Mouse (Mus musculus): Measurements from ENCODE around the gene Uvrag.

Gene Uvrag

GRCm38 (mm10) chr7:99140984-99141918, at the start of gene Uvrag:
TSS of gene Uvrag (minus strand) at chr7:99141141.
- peak; percentile 99 for DNase-seq (ENCODE audit: low spot score in 2 of 2)

DNA sequence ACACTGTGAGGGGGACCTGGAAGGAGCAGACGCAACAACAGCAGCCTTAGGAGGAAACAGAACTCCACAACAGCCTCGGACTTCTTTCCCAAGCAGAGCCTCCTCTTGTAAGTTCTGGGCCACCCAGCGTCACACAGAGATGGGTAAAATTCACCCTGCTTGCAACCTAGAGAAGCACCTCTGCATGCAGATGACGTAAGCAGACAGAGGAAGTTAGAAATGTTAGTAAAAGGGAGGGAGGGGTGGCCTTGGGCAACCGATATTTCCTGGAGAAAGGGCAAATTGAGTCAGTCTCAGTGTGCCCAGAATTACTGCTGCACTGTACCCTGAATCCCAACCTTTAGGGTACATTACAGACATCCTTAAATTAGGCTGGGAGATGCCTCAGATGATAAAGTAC, 48.9 kb upstream of the Uvrag start:
- no peak for DNase-seq (ENCODE audit: low spot score in 2 of 2)

GRCm38 (mm10) chr7:99188630-99189029, 47.7 kb upstream of the Uvrag start:
- DNase-seq (ENCODE audit: low spot score in 2 of 2) = no peak

DNA sequence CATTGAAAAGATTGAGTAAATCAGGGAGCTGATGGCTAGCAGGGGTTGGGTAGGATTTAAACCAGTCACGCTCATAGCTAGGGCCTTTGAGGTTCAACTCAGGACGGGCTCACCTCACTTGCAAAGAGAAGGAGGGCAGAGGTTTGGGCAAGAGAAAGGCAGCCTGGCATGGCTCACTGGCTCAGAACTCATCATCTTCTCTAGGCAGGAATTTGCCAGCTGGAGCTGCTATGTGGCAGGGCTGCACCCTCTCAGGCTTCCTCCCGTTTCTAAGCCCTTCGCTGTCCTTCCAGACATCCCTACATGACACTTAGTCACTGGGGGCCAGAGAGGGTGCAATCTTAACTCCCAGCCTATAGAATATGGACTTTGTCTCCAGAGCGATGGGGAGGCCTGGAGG, 46.5 kb upstream of the Uvrag start:
- peak in 1 of 2 experiments; percentile 29 for DNase-seq (ENCODE audit: low spot score in 2 of 2)

DNA sequence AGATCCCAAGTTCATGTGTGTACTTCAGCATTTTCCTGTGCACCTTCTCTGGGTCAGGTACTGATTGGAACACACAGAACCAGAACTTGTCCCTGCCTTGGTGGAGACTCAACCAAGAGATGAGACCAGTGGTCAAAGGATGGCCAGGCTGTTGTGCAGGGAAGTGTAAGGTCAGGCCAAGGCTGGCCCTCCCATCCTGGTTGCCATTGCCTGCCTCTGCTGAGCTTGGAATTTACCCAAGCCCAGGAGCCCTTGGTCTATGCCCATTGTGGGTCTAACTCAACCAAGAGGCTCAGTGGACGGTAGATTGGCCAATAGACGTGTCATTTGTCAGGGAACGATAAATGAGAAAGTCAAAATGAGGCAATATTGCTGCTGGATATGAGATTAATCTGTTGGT, 44.5 kb upstream of the Uvrag start:
- peak in 1 of 2 experiments; percentile 9 for DNase-seq (ENCODE audit: low spot score in 2 of 2)

- DNase-seq (ENCODE audit: low spot score in 2 of 2) = peak in 1 of 2 experiments; percentile 2
Observed at GRCm38 (mm10) chr7:99183751-99184150, 42.8 kb upstream of the Uvrag start.

- DNase-seq (ENCODE audit: low spot score in 2 of 2) = peak; percentile 89 to 90
Observed at GRCm38 (mm10) chr7:99182432-99183172, 41.7 kb upstream of the Uvrag start, which contains the start of gene Dgat2. TSS of gene Dgat2 (minus strand) at chr7:99182719.

- DNase-seq (ENCODE audit: low spot score in 2 of 2) = peak in 1 of 2 experiments; percentile 27
Observed at GRCm38 (mm10) chr7:99181619-99182431, 40.9 kb upstream of the Uvrag start.

DNA sequence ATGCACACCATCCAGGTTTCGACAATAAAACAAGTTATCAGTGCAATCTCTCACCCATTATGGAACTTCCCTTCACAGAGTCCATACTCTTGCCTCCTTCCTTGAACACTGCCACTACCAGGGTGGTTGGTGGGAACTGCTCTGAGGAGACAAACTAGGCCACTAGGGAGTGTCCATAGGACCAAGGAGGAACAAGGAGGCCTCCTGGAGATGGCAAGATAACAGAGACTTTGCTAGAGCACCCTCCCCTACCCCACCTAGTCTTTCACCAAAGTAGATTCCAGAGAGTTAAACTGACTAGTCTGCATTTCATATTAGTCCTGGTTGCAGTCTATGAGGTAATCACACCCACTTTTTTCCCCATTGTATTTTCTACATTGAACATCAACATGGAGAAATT, 39.2 kb upstream of the Uvrag start:
- DNase-seq (ENCODE audit: low spot score in 2 of 2) = peak in 1 of 2 experiments; percentile 0

DNA sequence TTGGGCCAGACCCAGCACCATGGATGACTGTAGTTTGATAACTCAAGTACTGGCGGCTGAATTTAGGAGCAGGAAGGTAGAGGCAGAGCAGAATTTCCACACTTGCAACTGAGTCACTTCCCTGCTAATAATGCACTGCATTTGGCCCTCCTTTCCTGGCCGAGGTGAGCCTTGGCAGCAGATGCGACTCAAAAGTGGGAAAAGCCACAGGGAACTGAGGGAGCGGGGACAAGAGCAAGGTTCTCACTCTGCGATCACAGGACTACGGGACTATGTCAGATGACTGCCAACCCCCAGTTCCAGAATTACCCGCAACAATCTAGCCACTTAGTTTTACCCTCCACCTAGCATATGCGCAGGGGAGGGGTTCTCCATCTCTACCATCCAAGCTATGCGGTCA, 38.3 kb upstream of the Uvrag start:
- no peak for DNase-seq (ENCODE audit: low spot score in 2 of 2)

DNA sequence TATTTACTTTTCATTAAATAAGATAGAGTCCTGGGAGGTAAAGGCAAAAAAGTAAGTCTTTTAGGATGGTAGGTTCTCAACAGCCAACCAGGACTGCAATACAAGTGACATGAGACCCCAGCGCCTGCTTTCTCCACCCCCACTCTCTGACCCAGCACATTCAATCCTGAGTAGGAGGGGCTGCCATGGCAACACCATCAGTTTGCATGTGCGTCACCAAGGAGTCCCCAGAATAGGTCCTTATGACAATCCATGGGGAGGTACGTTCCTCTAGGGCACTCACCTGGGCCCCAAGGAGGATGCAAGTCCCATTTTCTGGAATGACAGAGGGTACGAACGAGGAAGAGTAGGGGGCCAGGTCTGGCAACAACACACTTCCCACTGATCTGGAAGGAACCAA, 36.4 kb upstream of the Uvrag start:
- DNase-seq (ENCODE audit: low spot score in 2 of 2) = no peak

GRCm38 (mm10) chr7:99175666-99176065, 34.7 kb upstream of the Uvrag start:
- DNase-seq (ENCODE audit: low spot score in 2 of 2) = no peak

GRCm38 (mm10) chr7:99175118-99175517, 34.2 kb upstream of the Uvrag start:
- DNase-seq (ENCODE audit: low spot score in 2 of 2) = peak in 1 of 2 experiments; percentile 10

DNA sequence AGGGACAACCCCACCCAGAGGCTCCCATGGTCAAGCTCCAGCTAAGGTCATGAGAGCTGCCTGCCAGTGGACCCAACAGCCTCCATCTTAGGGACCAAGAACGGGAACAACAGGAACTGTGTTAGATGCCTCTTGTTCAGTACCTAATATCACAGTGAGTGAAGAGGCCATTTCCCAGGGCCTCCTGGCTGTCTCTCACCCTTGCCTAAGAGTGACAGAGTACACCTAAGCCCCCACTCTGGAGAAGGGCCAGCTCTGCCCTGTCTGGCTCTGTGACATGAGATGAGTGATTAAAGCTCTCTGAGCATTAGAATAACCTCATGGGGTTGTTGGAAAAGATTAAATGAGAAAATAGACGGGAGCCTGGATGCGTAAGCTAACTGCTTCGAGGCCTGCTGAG, 33.1 kb upstream of the Uvrag start:
- DNase-seq (ENCODE audit: low spot score in 2 of 2) = peak in 1 of 2 experiments; percentile 0

- peak in 1 of 2 experiments; percentile 27 for DNase-seq (ENCODE audit: low spot score in 2 of 2)
Observed at GRCm38 (mm10) chr7:99172898-99173297, 32.0 kb upstream of the Uvrag start.

- peak in 1 of 2 experiments; percentile 1 for DNase-seq (ENCODE audit: low spot score in 2 of 2)
Observed at GRCm38 (mm10) chr7:99171730-99172463, 31.0 kb upstream of the Uvrag start.

DNA sequence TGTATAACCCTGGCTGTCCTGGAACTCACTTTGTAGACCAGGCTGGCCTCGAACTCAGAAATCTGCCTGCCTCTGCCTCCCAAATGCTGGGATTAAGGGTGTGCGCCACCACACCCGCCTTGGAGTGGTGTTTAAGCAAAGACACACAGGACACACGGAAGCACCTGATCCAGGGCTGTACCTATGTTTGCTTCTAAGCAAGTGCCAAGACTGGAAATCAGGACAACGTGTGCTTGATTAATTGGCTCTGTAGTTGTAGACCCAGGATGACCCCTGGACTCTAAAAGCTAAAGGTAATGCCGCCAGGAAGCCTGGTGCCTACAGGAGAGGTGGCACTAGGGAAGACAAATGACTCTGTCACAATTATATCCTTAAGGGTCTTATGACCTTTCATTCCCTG, 29.6 kb upstream of the Uvrag start:
- no peak for DNase-seq (ENCODE audit: low spot score in 2 of 2)

DNA sequence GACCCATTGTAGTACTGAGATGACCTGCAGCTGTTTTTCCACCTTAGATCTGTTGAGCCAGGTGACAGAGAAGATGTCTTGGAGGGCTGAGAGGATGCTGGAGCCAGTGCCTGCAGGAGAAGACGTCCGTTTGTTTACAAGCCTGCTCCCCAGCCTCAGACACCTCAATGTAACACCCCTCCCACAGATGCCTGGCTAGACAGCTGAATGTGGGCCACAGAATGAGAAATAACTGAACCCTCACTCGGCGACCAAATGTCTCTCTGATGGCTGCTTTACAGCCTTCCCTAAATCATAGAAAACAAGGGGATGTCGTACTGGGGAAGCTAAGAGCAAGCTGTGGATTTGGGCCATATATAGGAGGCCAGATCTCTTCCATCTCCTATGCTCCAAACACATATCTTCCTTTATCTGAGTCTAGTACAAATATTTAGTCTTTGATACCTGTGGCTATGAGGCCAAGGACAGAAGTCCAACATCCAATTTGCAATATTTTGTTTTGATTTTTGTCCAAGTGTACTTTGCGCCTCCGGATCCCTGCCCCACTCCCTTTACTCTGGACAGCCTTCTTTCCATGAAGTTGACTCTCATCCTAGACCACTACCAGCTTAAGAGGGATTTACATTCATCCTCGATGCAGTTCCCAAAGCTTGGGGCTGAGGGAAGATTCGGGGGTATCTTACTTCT, 28.9 kb upstream of the Uvrag start:
- DNase-seq (ENCODE audit: low spot score in 2 of 2) = no peak

- DNase-seq (ENCODE audit: low spot score in 2 of 2) = no peak
Observed at GRCm38 (mm10) chr7:99168756-99169155, 27.8 kb upstream of the Uvrag start.

DNA sequence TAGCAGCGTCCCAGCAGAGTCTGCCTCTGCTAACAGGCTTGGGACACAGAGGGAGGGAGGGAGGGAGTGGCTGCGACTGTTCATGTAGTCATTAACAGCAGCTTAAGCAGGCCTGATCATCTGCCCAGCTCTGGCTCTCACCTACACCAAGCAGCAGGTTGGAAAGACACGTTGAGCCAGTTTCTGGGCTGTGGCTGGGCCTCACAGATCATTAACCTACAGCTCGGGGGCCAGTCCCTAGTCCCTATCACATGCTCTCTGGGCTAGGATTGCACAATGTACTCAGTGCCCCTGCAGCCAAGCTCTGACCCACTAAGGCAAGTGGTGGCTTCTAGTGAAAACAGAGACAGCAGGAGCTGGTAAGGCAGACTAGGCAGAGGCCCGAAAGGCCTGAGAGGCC, 27.0 kb upstream of the Uvrag start:
- peak in 1 of 2 experiments; percentile 74 for DNase-seq (ENCODE audit: low spot score in 2 of 2)
